Mouse (Mus musculus) adrenal gland, postnatal 36 days (tissue): ENCODE results near the gene Lrrc41. TPM values are rescaled to one million over a fixed set of nuclear protein-coding genes. Genes with fewer than 3 reads are reported as not detected.

Source experiments
- DNase-seq, 2 experiments: peaks; one replicate each; pipeline ENCODE4 v3.0.0; 2021; ENCODE audit warnings: mixed read lengths in 1 of 2
- total RNA-seq, 2 experiments: library from RNA; stranded (reverse); gene quantifications; 2 replicates each; pipeline ENCODE4 v1.2.3; 2021

Gene Lrrc41
- total RNA-seq, 2 experiments from 2014 or later: 66.1 to 72.7 TPM

GRCm38 (mm10) chr4:116077240-116078095 is 2.4 kb downstream of the Lrrc41 start:
- peak; percentile 35 to 36 for DNase-seq

GRCm38 (mm10) chr4:116088510-116089249 is 13.6 kb downstream of the Lrrc41 start:
- no peak for DNase-seq

- DNase-seq: no peak
Measured at GRCm38 (mm10) chr4:116096291-116096690, 21.2 kb downstream of the Lrrc41 start.

GRCm38 (mm10) chr4:116097211-116097610 is 22.1 kb downstream of the Lrrc41 start:
- no peak for DNase-seq

- DNase-seq: no peak
Measured at GRCm38 (mm10) chr4:116100959-116101358, 25.9 kb downstream of the Lrrc41 start.

GRCm38 (mm10) chr4:116105278-116105677 is 30.2 kb downstream of the Lrrc41 start:
- no peak for DNase-seq

- no peak for DNase-seq
Measured at GRCm38 (mm10) chr4:116110695-116111094, 35.6 kb downstream of the Lrrc41 start.

- no peak for DNase-seq
Measured at GRCm38 (mm10) chr4:116111486-116111885, 36.4 kb downstream of the Lrrc41 start.

- DNase-seq: no peak
Measured at GRCm38 (mm10) chr4:116122762-116123161, 47.7 kb downstream of the Lrrc41 start.

- DNase-seq: peak; percentile 85 to 91
Measured at GRCm38 (mm10) chr4:116123602-116124519, 48.8 kb downstream of the Lrrc41 start, which contains the start of the genes Rad54l and Pomgnt1. TSS of gene Rad54l (minus strand) at chr4:116123690. TSS of gene Pomgnt1 (plus strand) at chr4:116123840.

GRCm38 (mm10) chr4:116125803-116126386 is 50.8 kb downstream of the Lrrc41 start:
- DNase-seq: no peak

GRCm38 (mm10) chr4:116127956-116128355 is 52.9 kb downstream of the Lrrc41 start:
- DNase-seq: no peak

GRCm38 (mm10) chr4:116133126-116133525 is 58.1 kb downstream of the Lrrc41 start:
- DNase-seq: no peak

GRCm38 (mm10) chr4:116134990-116135389 is 59.9 kb downstream of the Lrrc41 start:
- no peak for DNase-seq

- no peak for DNase-seq
Measured at GRCm38 (mm10) chr4:116137421-116137996, 62.4 kb downstream of the Lrrc41 start.

- no peak for DNase-seq
Measured at GRCm38 (mm10) chr4:116140801-116141574, 65.9 kb downstream of the Lrrc41 start.

GRCm38 (mm10) chr4:116141736-116142135 is 66.7 kb downstream of the Lrrc41 start:
- no peak for DNase-seq

- DNase-seq: no peak
Measured at GRCm38 (mm10) chr4:116142269-116142668, 67.2 kb downstream of the Lrrc41 start.

- peak; percentile 33 to 61 for DNase-seq
Measured at GRCm38 (mm10) chr4:116143317-116143811, 68.3 kb downstream of the Lrrc41 start.
